Mouse (Mus musculus) testis, adult 10 weeks (tissue): ENCODE measurements around the gene Ccdc32. TPM values are rescaled to one million over a fixed set of nuclear protein-coding genes. Genes with fewer than 3 reads are reported as not detected.

ENCODE experiments used
- polyA plus RNA-seq: library from polyadenylated mRNA; stranded (reverse); fragments of 350-450 nt; fragmentation: Illumina TruSeq; extraction: RNeasy Lipid Tissue Mini Kit (QIAGEN cat#74804); gene quantifications from one replicate; pipeline ENCODE4 v1.2.3, GENCODE M21; 2014; ENCODE audit warnings: low read depth, low replicate concordance

Gene Ccdc32
- 3.9 TPM for polyA plus RNA-seq

GRCm38 (mm10) chr2:119028941-119029551 lies at the start of gene Ccdc32:
Gene Ccdc32 (minus strand): TSS chr2:119029393.

DNA sequence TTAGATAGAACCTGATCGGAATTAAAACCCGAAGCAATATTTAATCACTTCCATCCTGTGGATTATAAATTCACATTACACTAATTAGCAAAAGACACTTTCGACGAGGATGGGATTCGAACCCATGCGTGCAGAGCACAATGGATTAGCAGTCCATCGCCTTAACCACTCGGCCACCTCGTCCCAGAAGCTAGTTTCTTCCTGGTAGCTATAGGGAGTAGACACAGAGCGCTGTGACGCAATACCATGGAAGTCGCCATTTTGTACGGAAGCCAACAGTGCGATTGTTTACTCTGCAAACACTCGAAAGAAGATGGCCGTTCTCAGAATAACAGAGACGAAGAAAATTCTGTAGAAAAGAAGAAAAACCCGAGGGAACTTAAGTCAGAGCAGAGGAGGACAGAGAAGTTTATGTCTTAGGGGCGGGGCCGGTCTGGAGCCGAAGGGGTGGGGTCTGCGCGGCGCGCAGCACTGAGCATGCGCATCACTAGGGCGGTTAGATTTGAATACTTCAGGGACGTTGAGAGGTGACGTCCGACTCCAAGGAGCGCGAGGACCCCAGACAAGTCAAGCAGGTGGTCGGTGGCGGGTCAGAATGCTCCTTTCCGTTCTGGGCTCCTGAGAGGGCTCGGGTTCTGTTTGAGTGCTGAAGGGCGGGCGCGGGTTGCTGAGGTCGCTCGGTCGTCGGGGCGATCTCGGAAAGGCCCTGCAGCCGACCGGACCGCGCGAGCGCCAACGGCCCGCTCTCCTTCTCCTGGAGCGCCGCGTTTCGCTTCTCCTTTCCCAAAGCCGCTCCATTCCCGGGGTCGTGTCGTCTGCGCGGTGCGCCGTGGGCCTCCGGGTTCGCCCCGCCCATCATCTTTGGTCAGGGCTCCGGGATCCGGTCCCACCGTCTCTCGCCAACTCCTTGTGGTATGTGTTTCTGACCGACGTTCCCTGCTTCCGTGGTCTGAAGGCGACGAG lies 17.7 kb upstream of the Ccdc32 start, which contains the start of gene Knl1:
TSS of gene Knl1 (plus strand) at position 471 of the 963 bp plus-strand sequence.

DNA sequence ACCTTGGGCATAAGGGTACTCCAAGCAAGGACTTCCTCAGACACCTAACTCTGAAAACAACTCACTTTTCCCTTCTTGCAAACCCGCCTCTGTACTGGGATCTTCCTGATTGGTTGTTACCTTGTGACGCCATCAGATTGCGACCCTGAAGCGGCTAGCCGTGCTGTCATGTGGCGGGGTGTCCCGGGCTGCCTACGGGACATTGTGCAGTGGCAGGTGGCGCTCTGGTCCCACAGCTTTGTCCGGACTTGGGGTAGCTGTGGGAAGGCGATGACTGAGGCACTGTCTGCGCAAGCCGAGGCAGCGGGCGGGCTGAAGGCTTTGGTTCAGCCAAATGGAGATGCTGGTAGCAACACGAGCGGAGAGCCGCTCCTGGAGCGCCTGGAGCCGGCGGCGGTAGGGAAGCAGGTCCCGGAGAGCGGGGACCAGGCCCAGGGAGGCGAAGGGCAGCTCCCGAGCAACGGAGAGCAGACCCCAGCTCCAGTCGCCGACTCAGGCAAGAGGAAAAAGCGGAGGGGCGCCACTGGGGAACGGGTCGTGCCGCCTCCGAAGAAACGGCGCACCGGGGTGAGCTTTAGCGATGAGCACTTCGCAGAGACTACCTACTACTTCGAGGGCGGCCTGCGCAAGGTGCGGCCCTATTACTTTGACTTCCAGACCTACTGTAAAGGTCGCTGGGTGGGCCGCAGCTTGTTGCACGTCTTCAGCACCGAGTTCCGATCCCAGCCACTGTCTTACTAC lies 5.6 kb upstream of the Ccdc32 start, which contains the start of gene Rpusd2:
TSS of gene Rpusd2 (plus strand) at position 135 of the 741 bp plus-strand sequence.

Other genes starting within 250 kb of the Ccdc32 start
- 0.13 TPM for gene Disp2, start 249.7 kb downstream of the Ccdc32 start, polyA plus RNA-seq
- gene Knstrn, start 215.4 kb downstream of the Ccdc32 start, polyA plus RNA-seq = 186 TPM
- gene Ivd, start 167.4 kb downstream of the Ccdc32 start, polyA plus RNA-seq = 17.3 TPM
- 3.1 TPM for gene Bahd1, start 129.0 kb downstream of the Ccdc32 start, polyA plus RNA-seq
- 0.49 TPM for gene Chst14, start 102.9 kb downstream of the Ccdc32 start, polyA plus RNA-seq
- 1.6 TPM for gene Rpusd2, start 5.4 kb upstream of the Ccdc32 start, polyA plus RNA-seq
- gene Knl1, start 17.7 kb upstream of the Ccdc32 start, polyA plus RNA-seq = 43.1 TPM
- gene Rad51, start 83.4 kb upstream of the Ccdc32 start, polyA plus RNA-seq = 14.1 TPM
- 14.5 TPM for gene Rmdn3, start 127.6 kb upstream of the Ccdc32 start, polyA plus RNA-seq
- gene Gchfr, start 138.4 kb upstream of the Ccdc32 start, polyA plus RNA-seq = not detected
- gene Gm14137, start 145.1 kb upstream of the Ccdc32 start, polyA plus RNA-seq = 2.0 TPM
- gene Zfyve19, start 179.2 kb upstream of the Ccdc32 start, polyA plus RNA-seq = 7.9 TPM
- gene Dnajc17, start 179.4 kb upstream of the Ccdc32 start, polyA plus RNA-seq = 1.3 TPM
- gene Ppp1r14d, start 200.5 kb upstream of the Ccdc32 start, polyA plus RNA-seq = not detected
- gene Spint1, start 208.0 kb upstream of the Ccdc32 start, polyA plus RNA-seq = 1.6 TPM
- 0.31 TPM for gene Rhov, start 241.9 kb upstream of the Ccdc32 start, polyA plus RNA-seq